Mouse (Mus musculus) forebrain, embryonic 12.5 days (tissue): ENCODE data around the gene Gkn3. TPM values are rescaled to one million over a fixed set of nuclear protein-coding genes. Genes with fewer than 3 reads are reported as not detected.

ENCODE experiments used
- ATAC-seq: fragments of 200-750 bp; cut with Nextera tagmentation; 2 replicates; pipeline ENCODE4 v1.8.0; 2017; ENCODE audit warnings: moderate TSS enrichment; ENCODE audit not compliant: low FRiP score
- H3K27ac ChIP-seq: fragments of 300-500 bp; sonication (generic); 2 replicates; pipeline ENCODE4 v1.5.1; 2016; ENCODE audit warnings: mild to moderate bottlenecking
- H3K27me3 ChIP-seq: fragments of 300-500 bp; sonication (generic); 2 replicates; pipeline ENCODE4 v1.6.1; 2016; ENCODE audit warnings: mild to moderate bottlenecking
- H3K36me3 ChIP-seq: fragments of 300-500 bp; sonication (generic); replicated peaks from 2 replicates; pipeline ENCODE4 v1.6.1; 2016; ENCODE audit warnings: mild to moderate bottlenecking
- H3K4me1 ChIP-seq: fragments of 300-500 bp; sonication (generic); 2 replicates; pipeline ENCODE4 v1.6.1; 2016
- H3K4me2 ChIP-seq: fragments of 300-500 bp; sonication (generic); 2 replicates; pipeline ENCODE4 v1.6.1; 2016; ENCODE audit warnings: mild to moderate bottlenecking, moderate library complexity
- H3K4me3 ChIP-seq: fragments of 300-500 bp; sonication (generic); replicated peaks from 2 replicates; pipeline ENCODE4 v1.5.1; 2016; ENCODE audit warnings: mild to moderate bottlenecking
- H3K9ac ChIP-seq: fragments of 300-500 bp; sonication (generic); 2 replicates; pipeline ENCODE4 v1.6.1; 2016; ENCODE audit warnings: mild to moderate bottlenecking
- H3K9me3 ChIP-seq: fragments of 300-500 bp; sonication (generic); 2 replicates; pipeline ENCODE4 v1.6.1; 2016
- WGBS: fragments of 180-500 bp; shearing (Covaris S2); methylation state at CpG from one replicate; pipeline ENCODE4 v1.1.7; 2016; 5-methylcytosine and 5-hydroxymethylcytosine counted together
- polyA plus RNA-seq: library from polyadenylated mRNA; unstranded; fragments of >200 nt; fragmentation: Nextera tagmentation; extraction: Ambion mirVana; gene quantifications from 2 replicates; pipeline ENCODE4 v1.2.1, GENCODE M21; 2016

The Gkn3 gene
- polyA plus RNA-seq, 1 experiment from 2014 or later, result 0.31 TPM

- peak within 1 kb of the TSS; percentile 46; the same call in 1 of the 2 replicates for H3K27ac ChIP-seq
- peaks cover 27% of the 10 kb centered on the region for H3K4me1 ChIP-seq
- H3K36me3 ChIP-seq, result no peaks in the 10 kb centered on the region
- H3K4me2 ChIP-seq, result peak within 1 kb of the TSS; percentile 85
- under 1% methylated on average over 54 of the region's 54 CpGs for WGBS
- peak within 1 kb of the TSS; percentile 75 for H3K4me3 ChIP-seq
- H3K9ac ChIP-seq, result peak within 1 kb of the TSS; percentile 82
- ATAC-seq, result peak; percentile 77
- 0 out of 2 replicates have a peak, but pooled peaks cover 3% of the 10 kb centered on the region for H3K27me3 ChIP-seq
- H3K9me3 ChIP-seq, result no peaks in the 10 kb centered on the region
Observed at GRCm38 (mm10) chr6:87335091-87335934, 53.4 kb downstream of the Gkn3 start, which contains the start of gene Antxr1. Antxr1 (minus strand) TSS chr6:87335821.

- 6% methylated on average over 11 of the region's 11 CpGs for WGBS
- no peak for ATAC-seq
- peak overlapping the region; percentile 82 for H3K9ac ChIP-seq
Observed at GRCm38 (mm10) chr6:87334361-87335090, 54.2 kb downstream of the Gkn3 start.

More at GRCm38 (mm10) chr6:87334361-87335090, 54.2 kb downstream of the Gkn3 start:
- H3K4me2 ChIP-seq, result peak overlapping the region; percentile 85
- 0 out of 2 replicates have a peak, but pooled peaks cover 3% of the 10 kb centered on the region for H3K27me3 ChIP-seq
- no peak overlapping the region for H3K27ac ChIP-seq
- peak overlapping the region; percentile 75 for H3K4me3 ChIP-seq
- H3K9me3 ChIP-seq, result no peaks in the 10 kb centered on the region
- H3K4me1 ChIP-seq, result peaks cover 27% of the 10 kb centered on the region
- H3K36me3 ChIP-seq, result no peaks in the 10 kb centered on the region

Other genes starting within 250 kb of the Gkn3 start
- gene Antxr1, start 53.1 kb downstream of the Gkn3 start, polyA plus RNA-seq, result 4.2 and 4.3 TPM in 2 replicates
- gene Gkn1, start 38.0 kb downstream of the Gkn3 start, polyA plus RNA-seq, result not detected in 2 replicates
- not detected in 2 replicates for gene Gkn2, start 15.6 kb downstream of the Gkn3 start, polyA plus RNA-seq
- gene Bmp10, start 40.1 kb upstream of the Gkn3 start, polyA plus RNA-seq, result not detected in 2 replicates
- gene Arhgap25, start 144.3 kb upstream of the Gkn3 start, polyA plus RNA-seq, result 1.4 and 1.6 TPM in 2 replicates
- 6.6 and 6.9 TPM in 2 replicates for gene Prokr1, start 201.8 kb upstream of the Gkn3 start, polyA plus RNA-seq